In genomic region chr4:152145473-152145872, GRCm38 (mm10) we compare ENCODE assay signal across 34 mouse cellular contexts. TPM values are rescaled to one million over a fixed set of nuclear protein-coding genes. Genes with fewer than 3 reads are reported as not detected.
"Had no signal": no experiment of that assay in that cellular context is flagged by ENCODE, and none has a peak within 500 bp of the region (broad histone marks: within the 10 kb centered on the region; RNA-seq: fewer than 3 reads in every experiment).

No protein-coding gene starts in this region.

- H3K27ac ChIP-seq: heart, embryonic 10.5 days; hindbrain, embryonic 10.5 days; hindbrain, embryonic 12.5 days; hindbrain, embryonic 14.5 days; intestine, embryonic 15.5 days; layer of hippocampus, adult 2 months; left cerebral cortex, adult 2 months; limb, embryonic 10.5 days; limb, embryonic 12.5 days; liver, embryonic 13.5 days; liver, embryonic 15.5 days had no signal

- H3K36me3 ChIP-seq: heart, embryonic 10.5 days; heart, embryonic 12.5 days; hindbrain, embryonic 10.5 days; hindbrain, embryonic 12.5 days; intestine, embryonic 15.5 days; limb, embryonic 10.5 days; limb, embryonic 12.5 days; liver, embryonic 13.5 days; liver, embryonic 15.5 days had no signal

- H3K9ac ChIP-seq: heart, embryonic 12.5 days; hindbrain, embryonic 12.5 days; hindbrain, embryonic 14.5 days; intestine, embryonic 15.5 days; liver, embryonic 13.5 days; liver, embryonic 15.5 days; liver, postnatal 0 days had no signal

- H3K9me3 ChIP-seq: heart, embryonic 10.5 days; heart, embryonic 12.5 days; hindbrain, embryonic 10.5 days; hindbrain, embryonic 12.5 days; intestine, embryonic 15.5 days; limb, embryonic 10.5 days; limb, embryonic 12.5 days; liver, embryonic 13.5 days; liver, embryonic 15.5 days had no signal

- H3K4me1 ChIP-seq: heart, embryonic 12.5 days; hindbrain, embryonic 12.5 days; intestine, embryonic 15.5 days; limb, embryonic 12.5 days; liver, embryonic 15.5 days had no signal

- H3K4me3 ChIP-seq: heart, embryonic 10.5 days; heart, embryonic 12.5 days; hindbrain, embryonic 10.5 days; hindbrain, embryonic 12.5 days; intestine, embryonic 15.5 days; layer of hippocampus, adult 2 months; left cerebral cortex, adult 2 months; limb, embryonic 10.5 days; limb, embryonic 12.5 days; liver, embryonic 13.5 days; liver, embryonic 15.5 days had no signal

- DNase-seq: gastrocnemius, postnatal 25 days; heart, adult 18-20 months; heart, postnatal 10 days; heart, postnatal 4 days; kidney, adult 8-10 months; liver; liver, embryonic 13.5 days; liver, postnatal 0 days had no signal

- ATAC-seq: hindbrain, embryonic 16.5 days; inflammation-experienced regulatory T-cells, adult 6 months; intestine, embryonic 15.5 days; intestine, postnatal 0 days; liver, postnatal 0 days had no signal

- H3K4me2 ChIP-seq: heart, embryonic 12.5 days; hindbrain, embryonic 12.5 days; hindbrain, embryonic 14.5 days; intestine, embryonic 15.5 days; limb, embryonic 12.5 days; liver, embryonic 11.5 days; liver, embryonic 13.5 days; liver, embryonic 15.5 days had no signal

RNA-seq across cellular contexts. Expression of gene Espn, which starts 6.7 kb away (rescaled TPM):
- total RNA-seq: granulocyte monocyte progenitor cell, adult 5-6 weeks had no signal

RNA-seq across cellular contexts. Expression of gene Hes2, which starts 13.2 kb away (rescaled TPM):
- total RNA-seq: gastrocnemius, adult 8-10 months; gastrocnemius, postnatal 25 days; gastrocnemius, postnatal 4 days; granulocyte monocyte progenitor cell, adult 5-6 weeks; heart, adult 18-20 months; heart, adult 8-10 months; heart, postnatal 10 days; heart, postnatal 25 days; heart, postnatal 4 days; layer of hippocampus, adult 2 months; layer of hippocampus, postnatal 10 days; layer of hippocampus, postnatal 25 days; left cerebral cortex, adult 2 months; left cerebral cortex, postnatal 14 days; left cerebral cortex, postnatal 36 days had no signal
- polyA plus RNA-seq: frontal cortex, adult 2 months; heart, embryonic 10.5 days; heart, embryonic 12.5 days; heart, embryonic 14.5 days; hindbrain, embryonic 14.5 days; hindbrain, embryonic 16.5 days; inflammation-experienced regulatory T-cells, adult 6 months; limb, embryonic 10.5 days; limb, embryonic 12.5 days; liver, embryonic 11.5 days; liver, embryonic 13.5 days; liver, embryonic 15.5 days; liver, postnatal 0 days had no signal

RNA-seq across cellular contexts. Expression of gene Tnfrsf25, which starts 29.7 kb away (rescaled TPM):
- total RNA-seq: granulocyte monocyte progenitor cell, adult 5-6 weeks had no signal
